In genomic region chr4:150545775-150546174, GRCm38 (mm10) we compare ENCODE assay signal across 12 mouse cellular contexts.
"Had no signal": no experiment of that assay in that cellular context is flagged by ENCODE, and none has a peak within 500 bp of the region (broad histone marks: within the 10 kb centered on the region; RNA-seq: fewer than 3 reads in every experiment).

No protein-coding gene starts in this region.

- H3K27me3 ChIP-seq: limb, embryonic 15.5 days; liver, embryonic 13.5 days; midbrain, embryonic 15.5 days; neural tube, embryonic 12.5 days had no signal

- H3K4me3 ChIP-seq: limb, embryonic 15.5 days; midbrain, embryonic 15.5 days; neural tube, embryonic 12.5 days had no signal

- H3K9me3 ChIP-seq: limb, embryonic 15.5 days; liver, embryonic 13.5 days; megakaryocyte, embryonic 14.5 days; midbrain, embryonic 15.5 days; neural tube, embryonic 12.5 days had no signal

- ATAC-seq: midbrain, embryonic 15.5 days had no signal

- DNase-seq: kidney, adult 8-10 months; kidney, postnatal 25 days; layer of hippocampus, adult 9-11 months; layer of hippocampus, postnatal 36 days; liver, embryonic 13.5 days; right cerebral cortex, postnatal 4 days; thymus, postnatal 4 days had no signal

- H3K4me2 ChIP-seq: limb, embryonic 15.5 days; midbrain, embryonic 11.5 days; midbrain, embryonic 15.5 days; neural tube, embryonic 12.5 days had no signal

- H3K9ac ChIP-seq: limb, embryonic 15.5 days; midbrain, embryonic 15.5 days; neural tube, embryonic 12.5 days had no signal

- H3K27ac ChIP-seq: midbrain, embryonic 15.5 days; neural tube, embryonic 12.5 days had no signal
